Mouse (Mus musculus) MEL (cell line): Measurements from ENCODE around the gene Poc1a. TPM values are rescaled to one million over a fixed set of nuclear protein-coding genes. Genes with fewer than 3 reads are reported as not detected.

ENCODE experiments used
- DNase-seq: peaks from one replicate; pipeline ENCODE4 v3.0.0; 2011; ENCODE audit warnings: low read depth, low spot score
- H3K27ac ChIP-seq: 2 replicates; pipeline ENCODE4 v1.5.1; 2012; ENCODE audit warnings: low read depth, mild to moderate bottlenecking, control low read depth, low read length, moderate library complexity; ENCODE audit not compliant: control insufficient read depth
- H3K27me3 ChIP-seq, 2 experiments: fragments of 150-350 bp in 1 of 2; sonication (generic) in 1 of 2; 2 replicates each; pipeline ENCODE4 v1.6.1; 2012; ENCODE audit warnings: low read length in 2 of 2, mild to moderate bottlenecking in 2 of 2, improper control_type of control experiment in 1 of 2, moderate library complexity in 1 of 2; ENCODE audit not compliant: insufficient read depth in 2 of 2, control insufficient read depth in 1 of 2
- H3K36me3 ChIP-seq, 2 experiments: 2 replicates each; pipeline ENCODE4 v1.6.1; 2012 to 2014; ENCODE audit warnings: low read length in 2 of 2, improper control_type of control experiment in 1 of 2, inconsistent platforms in 1 of 2, mild to moderate bottlenecking in 1 of 2; ENCODE audit not compliant: insufficient read depth in 2 of 2, control insufficient read depth in 1 of 2
- H3K4me1 ChIP-seq, 2 experiments: fragments of 150-350 bp in 1 of 2; sonication (generic) in 1 of 2; 2 replicates each; pipeline ENCODE4 v1.6.1; 2012; ENCODE audit warnings: low read length in 2 of 2, improper control_type of control experiment in 1 of 2, mild to moderate bottlenecking in 1 of 2; ENCODE audit not compliant: insufficient read depth in 2 of 2, control insufficient read depth in 1 of 2
- H3K4me3 ChIP-seq, 2 experiments: fragments of 150-350 bp in 1 of 2; sonication (generic) in 1 of 2; 2 replicates each; pipeline ENCODE4 v1.5.1; 2012; ENCODE audit warnings: low read depth in 2 of 2, low read length in 2 of 2, mild to moderate bottlenecking in 2 of 2, moderate library complexity in 2 of 2, control low read depth in 1 of 2, improper control_type of control experiment in 1 of 2; ENCODE audit not compliant: control insufficient read depth in 1 of 2, insufficient read depth in 1 of 2
- H3K79me2 ChIP-seq: 2 replicates; pipeline ENCODE4 v1.6.1; 2012; ENCODE audit warnings: mild to moderate bottlenecking, low read length, moderate library complexity; ENCODE audit not compliant: control insufficient read depth, poor library complexity, insufficient read depth
- H3K9ac ChIP-seq: 2 replicates; pipeline ENCODE4 v1.6.1; 2012; ENCODE audit warnings: low read depth, mild to moderate bottlenecking, control low read depth, low read length, moderate library complexity; ENCODE audit not compliant: control insufficient read depth, poor library complexity, severe bottlenecking
- H3K9me3 ChIP-seq: fragments of 150-350 bp; sonication (generic); replicated peaks from 2 replicates; pipeline ENCODE4 v1.6.1; 2012; ENCODE audit warnings: mild to moderate bottlenecking, low read length, improper control_type of control experiment, moderate library complexity; ENCODE audit not compliant: insufficient read depth
- CHD1 ChIP-seq: IDR thresholded peaks from 2 replicates; pipeline ENCODE4 v1.6.1; 2012; ENCODE audit warnings: low read depth, mild to moderate bottlenecking, inconsistent platforms, low read length, improper control_type of control experiment
- GATA1 ChIP-seq: IDR thresholded peaks from 2 replicates; pipeline ENCODE4 v1.6.1; 2011; ENCODE audit warnings: low read depth, low read length, improper control_type of control experiment
- JUND ChIP-seq: IDR thresholded peaks from 2 replicates; pipeline ENCODE4 v1.6.1; 2011; ENCODE audit warnings: low read depth, mild to moderate bottlenecking, improper control_type of control experiment, low read length
- MAX ChIP-seq: IDR thresholded peaks from 2 replicates; pipeline ENCODE4 v1.6.1; 2011; ENCODE audit warnings: low read length, improper control_type of control experiment
- MAZ ChIP-seq: IDR thresholded peaks from 2 replicates; pipeline ENCODE4 v1.6.1; 2012; ENCODE audit warnings: low read depth, mild to moderate bottlenecking, inconsistent platforms, low read length, improper control_type of control experiment
- MXI1 ChIP-seq: IDR thresholded peaks from 2 replicates; pipeline ENCODE4 v1.6.1; 2011; ENCODE audit warnings: mild to moderate bottlenecking, low read depth, low read length, improper control_type of control experiment
- MYB ChIP-seq: IDR thresholded peaks from 2 replicates; pipeline ENCODE4 v1.6.1; 2011; ENCODE audit warnings: mild to moderate bottlenecking, low read depth, low read length, improper control_type of control experiment
- NELFE ChIP-seq: IDR thresholded peaks from 2 replicates; pipeline ENCODE4 v1.6.1; 2011; ENCODE audit warnings: low read depth, low read length, improper control_type of control experiment
- NRF1 ChIP-seq: IDR thresholded peaks from 2 replicates; pipeline ENCODE4 v1.6.1; 2014; ENCODE audit warnings: low read depth, mild to moderate bottlenecking, inconsistent platforms, low read length, improper control_type of control experiment, moderate library complexity; ENCODE audit not compliant: poor library complexity, insufficient read depth, severe bottlenecking
- POLR2A ChIP-seq, 2 experiments: IDR thresholded peaks; 2 replicates each; pipeline ENCODE4 v1.6.1; 2011 to 2012; ENCODE audit warnings: low read length in 2 of 2, mild to moderate bottlenecking in 2 of 2, control low read depth in 1 of 2, improper control_type of control experiment in 1 of 2, low read depth in 1 of 2, moderate library complexity in 1 of 2; ENCODE audit not compliant: control insufficient read depth in 1 of 2, insufficient read depth in 1 of 2, poor library complexity in 1 of 2
- POLR2AphosphoS2 ChIP-seq: IDR thresholded peaks from 2 replicates; pipeline ENCODE4 v1.6.1; 2011; ENCODE audit warnings: low read length, improper control_type of control experiment
- POLR2AphosphoS5 ChIP-seq: IDR thresholded peaks from 2 replicates; pipeline ENCODE4 v1.6.1; 2012; ENCODE audit warnings: low read depth, borderline replicate concordance, mild to moderate bottlenecking, inconsistent platforms, low read length, moderate library complexity, mixed read lengths
- RAD21 ChIP-seq: IDR thresholded peaks from 2 replicates; pipeline ENCODE4 v1.6.1; 2011; ENCODE audit warnings: mild to moderate bottlenecking, low read depth, low read length, improper control_type of control experiment
- RCOR1 ChIP-seq: IDR thresholded peaks from 2 replicates; pipeline ENCODE4 v1.6.1; 2012; ENCODE audit warnings: low read depth, mild to moderate bottlenecking, inconsistent platforms, low read length, improper control_type of control experiment
- SIN3A ChIP-seq: IDR thresholded peaks from 2 replicates; pipeline ENCODE4 v1.6.1; 2012; ENCODE audit warnings: low read length, improper control_type of control experiment, inconsistent platforms
- SMC3 ChIP-seq: IDR thresholded peaks from 2 replicates; pipeline ENCODE4 v1.6.1; 2011; ENCODE audit warnings: low read depth, low read length, improper control_type of control experiment
- TBP ChIP-seq: IDR thresholded peaks from 2 replicates; pipeline ENCODE4 v1.8.0; 2011; ENCODE audit warnings: low read depth, low read length, improper control_type of control experiment
- TCF12 ChIP-seq: IDR thresholded peaks from 2 replicates; pipeline ENCODE4 v1.6.1; 2014; ENCODE audit warnings: low read depth, mild to moderate bottlenecking, inconsistent platforms, low read length, improper control_type of control experiment, moderate library complexity
- UBTF ChIP-seq: IDR thresholded peaks from 2 replicates; pipeline ENCODE4 v1.6.1; 2012; ENCODE audit warnings: low read depth, mild to moderate bottlenecking, inconsistent platforms, low read length, improper control_type of control experiment, moderate library complexity, borderline replicate concordance; ENCODE audit not compliant: insufficient read depth
- USF2 ChIP-seq, 2 experiments: IDR thresholded peaks; 2 replicates each; pipeline ENCODE4 v1.6.1; 2011 to 2012; ENCODE audit warnings: improper control_type of control experiment in 2 of 2, low read length in 2 of 2, borderline replicate concordance in 1 of 2, inconsistent platforms in 1 of 2, low read depth in 1 of 2, mild to moderate bottlenecking in 1 of 2; ENCODE audit not compliant: insufficient read depth in 1 of 2
- ZC3H11A ChIP-seq: IDR thresholded peaks from 2 replicates; pipeline ENCODE4 v1.6.1; 2012; ENCODE audit warnings: low read depth, mild to moderate bottlenecking, inconsistent platforms, low read length, improper control_type of control experiment
- ZMIZ1 ChIP-seq: IDR thresholded peaks from 2 replicates; pipeline ENCODE4 v1.6.1; 2012; ENCODE audit warnings: low read depth, mild to moderate bottlenecking, inconsistent platforms, low read length, improper control_type of control experiment, moderate library complexity
- ZNF384 ChIP-seq: IDR thresholded peaks from 2 replicates; pipeline ENCODE4 v1.6.1; 2012; ENCODE audit warnings: low read depth, mild to moderate bottlenecking, inconsistent platforms, low read length, improper control_type of control experiment
- polyA plus RNA-seq, 2 experiments: library from polyadenylated mRNA; stranded (reverse) in 1 of 2; unstranded in 1 of 2; fragments of >175 nt in 1 of 2; fragments of >200 nt in 1 of 2; gene quantifications; 2 replicates each; pipeline versions ENCODE4 v1.2.1 to v1.2.4; 2012; ENCODE audit warnings: low replicate concordance in 2 of 2, low read depth in 1 of 2; ENCODE audit not compliant: insufficient read length in 2 of 2, insufficient read depth in 1 of 2, missing spikeins in 1 of 2
- total RNA-seq: library from RNA; depleted of rRNA; stranded (reverse); fragments of 300-350 nt; gene quantifications from 2 replicates; pipeline ENCODE4 v1.2.3, GENCODE M21; 2012

Poc1a gene
- total and polyA plus RNA-seq, 3 experiments, result 33.8 to 41.3 TPM; not detected in 1

GRCm38 (mm10) chr9:106328772-106329511, 48.1 kb downstream of the Poc1a start:
- no peak for DNase-seq
- H3K9me3 ChIP-seq, result no peaks in the 10 kb centered on the region
- no peaks in the 10 kb centered on the region for H3K27me3 ChIP-seq
- no peak overlapping the region for H3K27ac ChIP-seq
- no peaks in the 10 kb centered on the region for H3K36me3 ChIP-seq
- H3K4me3 ChIP-seq, result no peak overlapping the region
- H3K79me2 ChIP-seq, result no peaks in the 10 kb centered on the region
- H3K4me1 ChIP-seq, result no peaks in the 10 kb centered on the region
- H3K9ac ChIP-seq, result no peak overlapping the region
- no peak for TF ChIP-seq MAX
- TF ChIP-seq POLR2A (IDR thresholded peaks at IDR 0.05; ENCODE audit: control insufficient read depth in 1 of 2, insufficient read depth in 1 of 2, low read depth in 1 of 2, low read length in 2 of 2, poor library complexity in 1 of 2), result no peak
- TF ChIP-seq, all 39 proteins: peak for 0

- H3K27me3 ChIP-seq, result no peaks in the 10 kb centered on the region
- H3K79me2 ChIP-seq, result no peaks in the 10 kb centered on the region
- no peak for DNase-seq
- TF ChIP-seq POLR2AphosphoS5 (no peak), ZC3H11A (no peak), TCF12 (no peak), MXI1 (no peak), MAX (no peak), SIN3A (no peak), POLR2A (IDR thresholded peaks at IDR 0.05; ENCODE audit: control insufficient read depth in 1 of 2, insufficient read depth in 1 of 2, low read depth in 1 of 2, low read length in 2 of 2, poor library complexity in 1 of 2) (no peak), RCOR1 (no peak)
- no peak overlapping the region for H3K9ac ChIP-seq
- no peaks in the 10 kb centered on the region for H3K9me3 ChIP-seq
- no peak overlapping the region for H3K4me3 ChIP-seq
- no peaks in the 10 kb centered on the region for H3K36me3 ChIP-seq
- no peak overlapping the region for H3K27ac ChIP-seq
- no peaks in the 10 kb centered on the region for H3K4me1 ChIP-seq
Observed at GRCm38 (mm10) chr9:106332746-106333145, 51.9 kb downstream of the Poc1a start.

DNA sequence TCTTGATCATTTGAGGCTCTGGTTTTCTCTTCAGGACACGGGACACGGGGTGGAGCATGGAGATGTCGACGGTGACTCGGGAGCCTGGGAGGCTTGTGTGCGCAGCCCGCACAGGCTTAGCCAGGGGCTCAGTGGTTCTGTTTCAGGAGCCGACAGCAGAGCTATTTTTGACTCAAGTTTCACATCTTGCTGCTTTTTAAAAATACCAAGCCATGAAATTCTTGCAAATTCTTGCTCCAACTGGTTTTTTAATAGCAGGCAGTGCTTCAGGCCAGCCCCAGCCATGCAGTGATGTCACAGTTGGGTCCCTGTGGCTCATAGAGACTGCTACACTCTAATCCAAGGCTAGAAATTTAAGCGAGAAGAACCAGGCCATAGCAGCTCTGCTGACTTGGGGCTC, 56.8 kb downstream of the Poc1a start:
- no peak overlapping the region for H3K9ac ChIP-seq
- no peaks in the 10 kb centered on the region for H3K36me3 ChIP-seq
- H3K27me3 ChIP-seq, result no peaks in the 10 kb centered on the region
- no peaks in the 10 kb centered on the region for H3K9me3 ChIP-seq
- TF ChIP-seq NRF1 (no peak), UBTF (no peak), JUND (no peak), ZC3H11A (no peak), CHD1 (no peak), POLR2AphosphoS2 (no peak), GATA1 (no peak), ZMIZ1 (no peak), MXI1 (no peak), TBP (no peak), USF2 (IDR thresholded peaks at IDR 0.05; ENCODE audit: borderline replicate concordance in 1 of 2, insufficient read depth in 1 of 2, low read depth in 1 of 2, low read length in 2 of 2) (no peak), MAZ (no peak), SMC3 (no peak), MAX (no peak), MYB (no peak), NELFE (no peak), SIN3A (no peak), ZNF384 (no peak), POLR2AphosphoS5 (no peak), RAD21 (no peak)
- TF ChIP-seq, all 39 proteins: peak for 0
- Histone ChIP-seq H3K4me1 (no peaks in the 10 kb centered on the region), H3K79me2 (no peaks in the 10 kb centered on the region), H3K27ac (no peak overlapping the region), H3K4me3 (no peak overlapping the region)
- DNase-seq, result no peak
